Mouse (Mus musculus): ENCODE data around the gene Tspan5. TPM values are rescaled to one million over a fixed set of nuclear protein-coding genes. Genes with fewer than 3 reads are reported as not detected.

The Tspan5 gene
- polyA plus RNA-seq, 2 experiments = 38.8 to 44.8 TPM

DNA sequence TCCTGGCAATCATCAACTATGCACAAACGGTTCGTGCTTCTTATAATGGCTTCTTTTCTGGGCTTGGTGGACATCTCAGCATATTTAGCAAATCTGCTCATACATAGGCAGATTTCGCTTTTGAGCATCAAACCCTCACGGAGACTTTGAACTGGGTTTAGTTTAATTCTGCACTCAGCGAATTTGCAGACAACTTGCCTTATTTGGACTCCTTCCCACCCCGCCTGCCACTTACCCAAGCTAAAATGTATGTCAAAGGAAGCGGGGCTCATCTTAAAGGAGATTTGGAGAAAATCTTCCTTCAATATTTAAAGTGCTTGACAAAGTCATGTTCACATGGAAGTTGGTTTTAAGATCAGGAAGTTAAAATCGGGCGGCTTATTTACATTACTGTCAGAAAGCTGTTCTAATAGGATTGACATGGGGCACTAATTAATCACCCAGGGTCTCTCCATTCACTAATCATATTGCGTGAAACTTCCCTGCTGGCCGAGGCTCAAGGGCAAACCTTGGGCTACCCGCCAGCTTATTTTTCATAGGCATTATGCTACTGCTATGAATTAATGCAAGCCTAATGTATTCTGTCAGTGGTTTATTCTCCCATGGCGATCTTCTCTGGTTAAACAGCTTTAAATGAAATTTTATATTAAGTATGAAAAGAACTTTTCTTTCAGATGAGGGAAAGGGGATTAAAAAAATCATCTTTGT is 111.1 kb downstream of the Tspan5 start:
- WGBS = 59% methylated on average over 13 of the region's 13 CpGs
- Histone ChIP-seq H3K9me3 (ENCODE audit: control insufficient read depth, low read length) (no peaks in the 10 kb centered on the region), H3K4me3 (replicated peaks; ENCODE audit: low read length) (no peak overlapping the region), H3K36me3 (ENCODE audit: control insufficient read depth, insufficient read depth, low read length) (no peaks in the 10 kb centered on the region), H3K27ac (replicated peaks; ENCODE audit: low read depth, low read length) (no peak overlapping the region), H3K9ac (ENCODE audit: low read depth, low read length, severe bottlenecking) (no peak overlapping the region), H3K4me2 (replicated peaks; ENCODE audit: low read depth, low read length, severe bottlenecking) (no peak overlapping the region), H3K27me3 (ENCODE audit: control insufficient read depth, insufficient read depth, low read length) (no peaks in the 10 kb centered on the region), H3K4me1 (ENCODE audit: control insufficient read depth, insufficient read depth, low read length) (peaks cover 69% of the 10 kb centered on the region)
- no peak for TF ChIP-seq POLR2A (IDR thresholded peaks at IDR 0.05; ENCODE audit: borderline replicate concordance, extremely low read depth, insufficient read depth, insufficient read length)
- no peak for DNase-seq (ENCODE audit: low spot score)
- no peak for ATAC-seq (ENCODE audit: low FRiP score, low read depth)

DNA sequence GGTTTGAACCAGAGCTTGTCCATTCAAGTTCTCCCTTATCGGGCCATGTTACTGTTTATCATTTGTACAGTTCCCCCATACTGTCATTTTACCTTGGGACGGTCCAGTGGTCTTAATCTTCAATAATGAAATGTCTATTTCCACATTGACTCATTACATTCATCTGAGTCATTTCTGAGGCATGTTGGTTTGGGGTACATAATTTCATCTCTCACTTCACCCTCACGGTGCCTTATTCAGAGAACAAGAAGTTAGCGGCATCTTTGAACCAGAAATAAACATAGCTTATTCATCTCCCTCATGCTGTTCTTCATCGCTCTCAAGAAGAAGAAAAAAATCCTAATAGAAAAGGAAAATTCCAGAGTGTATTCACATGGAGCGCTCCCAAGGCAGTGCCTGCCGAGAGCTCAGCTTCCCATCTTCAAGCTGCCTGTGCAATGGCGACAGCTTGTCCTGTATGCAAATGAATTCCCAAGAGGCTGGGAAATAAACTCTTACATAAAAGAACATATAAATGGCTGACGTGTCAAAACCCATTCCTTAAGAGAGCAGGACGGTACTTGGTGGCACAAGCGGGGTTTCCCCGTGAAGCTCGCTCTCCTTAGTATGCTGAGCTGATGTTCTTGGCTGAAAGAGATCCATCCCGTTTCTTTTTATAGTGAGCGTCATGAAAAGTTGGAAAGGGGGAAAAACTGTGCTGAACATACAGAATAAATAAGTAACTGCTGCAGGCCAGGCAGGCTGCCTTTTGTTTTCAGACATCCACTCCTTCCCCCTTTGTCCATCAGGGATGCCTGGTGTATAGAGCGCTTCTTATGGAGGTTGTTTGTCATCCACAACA is 112.2 kb downstream of the Tspan5 start:
- ATAC-seq (ENCODE audit: low FRiP score, low read depth) = no peak
- no peak for DNase-seq (ENCODE audit: low spot score)
- Histone ChIP-seq H3K27me3 (ENCODE audit: control insufficient read depth, insufficient read depth, low read length) (no peaks in the 10 kb centered on the region), H3K27ac (replicated peaks; ENCODE audit: low read depth, low read length) (no peak overlapping the region), H3K4me3 (replicated peaks; ENCODE audit: low read length) (no peak overlapping the region), H3K4me1 (ENCODE audit: control insufficient read depth, insufficient read depth, low read length) (peaks cover 78% of the 10 kb centered on the region), H3K9me3 (ENCODE audit: control insufficient read depth, low read length) (no peaks in the 10 kb centered on the region), H3K4me2 (replicated peaks; ENCODE audit: low read depth, low read length, severe bottlenecking) (no peak overlapping the region), H3K36me3 (ENCODE audit: control insufficient read depth, insufficient read depth, low read length) (no peaks in the 10 kb centered on the region), H3K9ac (ENCODE audit: low read depth, low read length, severe bottlenecking) (no peak overlapping the region)
- no peak for TF ChIP-seq POLR2A (IDR thresholded peaks at IDR 0.05; ENCODE audit: borderline replicate concordance, extremely low read depth, insufficient read depth, insufficient read length)
- WGBS = 67% methylated on average over 16 of the region's 16 CpGs

GRCm38 (mm10) chr3:138855387-138855786 is 113.4 kb downstream of the Tspan5 start:
- Histone ChIP-seq H3K27ac (replicated peaks; ENCODE audit: low read depth, low read length) (no peak overlapping the region), H3K4me1 (ENCODE audit: control insufficient read depth, insufficient read depth, low read length) (peaks cover 71% of the 10 kb centered on the region), H3K9ac (ENCODE audit: low read depth, low read length, severe bottlenecking) (no peak overlapping the region), H3K27me3 (ENCODE audit: control insufficient read depth, insufficient read depth, low read length) (no peaks in the 10 kb centered on the region), H3K9me3 (ENCODE audit: control insufficient read depth, low read length) (no peaks in the 10 kb centered on the region), H3K36me3 (ENCODE audit: control insufficient read depth, insufficient read depth, low read length) (no peaks in the 10 kb centered on the region), H3K4me2 (replicated peaks; ENCODE audit: low read depth, low read length, severe bottlenecking) (0 out of 2 replicates have a peak overlapping the region, but pooled peaks have one; percentile 6), H3K4me3 (replicated peaks; ENCODE audit: low read length) (no peak overlapping the region)
- ATAC-seq (ENCODE audit: low FRiP score, low read depth) (no peak), DNase-seq (ENCODE audit: low spot score) (no peak)
- no peak for TF ChIP-seq POLR2A (IDR thresholded peaks at IDR 0.05; ENCODE audit: borderline replicate concordance, extremely low read depth, insufficient read depth, insufficient read length)
- WGBS = 45% methylated on average over 5 of the region's 5 CpGs

DNA sequence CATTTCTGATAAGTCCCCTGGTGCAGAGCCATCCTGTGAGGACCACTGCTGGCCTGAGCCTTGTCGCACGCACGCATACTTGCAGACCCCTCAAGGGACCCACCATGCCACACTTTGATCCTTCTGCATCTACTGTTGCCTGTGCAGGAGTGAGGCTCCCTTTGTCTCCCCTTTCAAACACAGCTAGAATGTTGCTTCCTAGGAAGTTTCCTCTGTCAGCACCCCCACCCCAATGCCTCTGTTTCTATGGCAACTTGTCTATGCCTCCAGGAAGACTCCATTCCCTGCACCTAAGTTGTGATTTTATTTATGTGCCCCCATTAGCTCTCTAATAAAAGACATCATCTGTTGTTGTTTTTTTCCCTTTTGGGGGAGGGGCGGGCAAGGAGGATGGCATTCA is 115.0 kb downstream of the Tspan5 start:
- Histone ChIP-seq H3K9me3 (ENCODE audit: control insufficient read depth, low read length) (no peaks in the 10 kb centered on the region), H3K4me2 (replicated peaks; ENCODE audit: low read depth, low read length, severe bottlenecking) (no peak overlapping the region), H3K4me3 (replicated peaks; ENCODE audit: low read length) (no peak overlapping the region), H3K36me3 (ENCODE audit: control insufficient read depth, insufficient read depth, low read length) (no peaks in the 10 kb centered on the region), H3K27me3 (ENCODE audit: control insufficient read depth, insufficient read depth, low read length) (no peaks in the 10 kb centered on the region), H3K27ac (replicated peaks; ENCODE audit: low read depth, low read length) (peak overlapping the region; percentile 74), H3K9ac (ENCODE audit: low read depth, low read length, severe bottlenecking) (no peak overlapping the region), H3K4me1 (ENCODE audit: control insufficient read depth, insufficient read depth, low read length) (peaks cover 66% of the 10 kb centered on the region)
- WGBS = 68% methylated on average over 4 of the region's 4 CpGs
- no peak for DNase-seq (ENCODE audit: low spot score)
- no peak for ATAC-seq (ENCODE audit: low FRiP score, low read depth)
- TF ChIP-seq POLR2A (IDR thresholded peaks at IDR 0.05; ENCODE audit: borderline replicate concordance, extremely low read depth, insufficient read depth, insufficient read length) = no peak

- Histone ChIP-seq H3K27ac (replicated peaks; ENCODE audit: low read depth, low read length) (peak overlapping the region; percentile 74), H3K36me3 (ENCODE audit: control insufficient read depth, insufficient read depth, low read length) (no peaks in the 10 kb centered on the region), H3K9me3 (ENCODE audit: control insufficient read depth, low read length) (no peaks in the 10 kb centered on the region), H3K4me1 (ENCODE audit: control insufficient read depth, insufficient read depth, low read length) (peaks cover 61% of the 10 kb centered on the region), H3K9ac (ENCODE audit: low read depth, low read length, severe bottlenecking) (no peak overlapping the region), H3K27me3 (ENCODE audit: control insufficient read depth, insufficient read depth, low read length) (no peaks in the 10 kb centered on the region), H3K4me3 (replicated peaks; ENCODE audit: low read length) (no peak overlapping the region), H3K4me2 (replicated peaks; ENCODE audit: low read depth, low read length, severe bottlenecking) (peak overlapping the region; percentile 22; the same call in 1 of the 2 replicates)
- peak; percentile 76 for DNase-seq (ENCODE audit: low spot score)
- WGBS = 18% methylated on average over 12 of the region's 12 CpGs
- no peak for TF ChIP-seq POLR2A (IDR thresholded peaks at IDR 0.05; ENCODE audit: borderline replicate concordance, extremely low read depth, insufficient read depth, insufficient read length)
- peak; percentile 72 for ATAC-seq (ENCODE audit: low FRiP score, low read depth)
These were observed 116.0 kb downstream of the Tspan5 start for GRCm38 (mm10) chr3:138857805-138858546.
